9 mouse cellular contexts compared by ENCODE assay signal in the genomic region with DNA sequence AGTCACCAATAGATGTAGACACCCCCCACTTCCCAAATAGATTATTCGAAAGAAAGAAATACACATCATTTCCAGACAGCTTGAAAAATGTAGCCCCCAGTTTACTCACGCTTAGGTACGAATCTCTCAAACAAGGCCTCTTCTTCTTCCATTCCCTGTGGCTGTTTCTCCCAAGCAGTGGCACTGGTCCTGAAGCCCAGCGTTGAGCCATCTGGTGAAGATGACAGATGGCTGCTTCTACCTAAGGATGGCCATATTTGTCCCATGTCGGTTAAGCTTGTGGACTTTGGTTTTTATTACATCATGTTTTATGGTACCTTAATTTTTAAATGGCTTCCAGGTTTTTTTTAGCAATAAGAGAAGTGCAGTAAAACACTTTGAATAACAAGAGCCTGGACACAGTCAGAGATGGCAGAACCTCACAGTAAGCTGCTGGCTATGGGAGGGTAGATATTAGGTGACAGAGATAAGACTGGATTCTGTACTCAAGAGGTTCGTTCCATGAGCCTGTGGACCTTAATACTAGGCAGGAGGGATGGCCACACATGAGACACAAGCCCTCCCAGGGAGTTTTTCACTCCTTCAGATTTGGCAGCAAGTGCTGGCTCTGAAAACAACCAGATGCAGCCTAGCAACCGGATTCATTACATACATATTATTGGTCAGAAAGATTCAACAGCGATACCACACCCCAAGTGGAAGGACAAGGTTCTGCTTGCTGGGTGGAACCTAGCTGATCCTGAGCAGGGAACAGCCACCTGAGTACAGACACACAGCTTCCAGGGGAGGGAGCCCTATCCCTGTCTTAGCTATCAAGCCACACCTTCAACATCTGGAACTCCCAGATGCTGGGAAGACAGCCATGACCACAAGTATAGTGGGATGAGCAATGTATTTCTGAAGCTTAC. TPM values are rescaled to one million over a fixed set of nuclear protein-coding genes. Genes with fewer than 3 reads are reported as not detected.
DNase-seq lines count a peak whose midpoint lies in the region; ATAC-seq and TF ChIP-seq lines count a peak whose summit lies in the region.
"Had no signal": no experiment of that assay in that cellular context is flagged by ENCODE, and none has a peak within 500 bp of the region (broad histone marks: within the 10 kb centered on the region; RNA-seq: fewer than 3 reads in every experiment).

No protein-coding gene starts in this region.

- H3K4me2 ChIP-seq in stomach, postnatal 0 days (replicated peaks; ENCODE audit: low read depth): no peak overlapping the region
- H3K4me2 ChIP-seq in forebrain, embryonic 16.5 days (ENCODE audit: low read length): no peak overlapping the region
- no peak overlapping the region for H3K4me2 ChIP-seq in midbrain, embryonic 16.5 days (ENCODE audit: low read length)

- TF ChIP-seq EP300 in stomach, postnatal 0 days (optimal IDR thresholded peaks at IDR 0.05): no peak

- H3K9me3 ChIP-seq in stomach, postnatal 0 days (ENCODE audit: control insufficient read depth, low read length): no peaks in the 10 kb centered on the region
- no peaks in the 10 kb centered on the region for H3K9me3 ChIP-seq in forebrain, embryonic 16.5 days (ENCODE audit: control insufficient read depth, low read length)
- H3K9me3 ChIP-seq in midbrain, embryonic 16.5 days (replicated peaks; ENCODE audit: control insufficient read depth, low read length, poor library complexity, severe bottlenecking): no peaks in the 10 kb centered on the region

- H3K4me3 ChIP-seq in layer of hippocampus, adult 2 months: no peak overlapping the region
- H3K4me3 ChIP-seq in stomach, postnatal 0 days (ENCODE audit: low read depth, low read length): no peak overlapping the region
- no peak overlapping the region for H3K4me3 ChIP-seq in forebrain, embryonic 16.5 days (replicated peaks; ENCODE audit: low read length)
- H3K4me3 ChIP-seq in midbrain, embryonic 16.5 days (ENCODE audit: low read depth, low read length): no peak overlapping the region

- 58% methylated on average over 8 of the region's 8 CpGs for WGBS in stomach, postnatal 0 days
- WGBS in forebrain, embryonic 16.5 days: 73% methylated on average over 8 of the region's 8 CpGs
- WGBS in midbrain, embryonic 16.5 days: 83% methylated on average over 8 of the region's 8 CpGs

- no peak overlapping the region; the same call in 1 of the 2 replicates for H3K27ac ChIP-seq in layer of hippocampus, adult 2 months
- H3K27ac ChIP-seq in stomach, postnatal 0 days (replicated peaks): no peak overlapping the region
- H3K27ac ChIP-seq in forebrain, embryonic 16.5 days (ENCODE audit: low read length): no peak overlapping the region
- H3K27ac ChIP-seq in midbrain, embryonic 16.5 days (ENCODE audit: low read length): no peak overlapping the region

- ATAC-seq in stomach, postnatal 0 days (ENCODE audit: low FRiP score, low TSS enrichment): peak; percentile 85
- ATAC-seq in forebrain, embryonic 16.5 days: no peak
- ATAC-seq in midbrain, embryonic 16.5 days: no peak

- H3K27me3 ChIP-seq in stomach, postnatal 0 days (ENCODE audit: control insufficient read depth, insufficient read depth, low read length): no peaks in the 10 kb centered on the region
- no peaks in the 10 kb centered on the region for H3K27me3 ChIP-seq in forebrain, embryonic 16.5 days (replicated peaks; ENCODE audit: control insufficient read depth, insufficient read depth, low read length)
- no peaks in the 10 kb centered on the region for H3K27me3 ChIP-seq in midbrain, embryonic 16.5 days (ENCODE audit: control insufficient read depth, insufficient read depth, low read depth, low read length)

- DNase-seq in embryo, embryonic 11 days: peak; percentile 7
- DNase-seq in embryo, embryonic 10.5 days (ENCODE audit: low spot score): no peak
- peak; percentile 55 for DNase-seq in urinary bladder, postnatal 14 days (ENCODE audit: low spot score)
- no peak for DNase-seq in urinary bladder, postnatal 10 days (ENCODE audit: low spot score)
- DNase-seq in layer of hippocampus, adult 2 months (ENCODE audit: low spot score in 2 of 2): peak in 1 of 2 experiments; percentile 16
- peak; percentile 76 for DNase-seq in stomach, postnatal 0 days (ENCODE audit: low spot score)

- H3K9ac ChIP-seq in stomach, postnatal 0 days (ENCODE audit: low read length): no peak overlapping the region
- H3K9ac ChIP-seq in forebrain, embryonic 16.5 days (replicated peaks; ENCODE audit: low read depth, low read length): no peak overlapping the region
- H3K9ac ChIP-seq in midbrain, embryonic 16.5 days (ENCODE audit: low read depth, low read length): no peak overlapping the region

- no peaks in the 10 kb centered on the region for H3K36me3 ChIP-seq in stomach, postnatal 0 days (ENCODE audit: control insufficient read depth, insufficient read depth, low read length)
- no peaks in the 10 kb centered on the region for H3K36me3 ChIP-seq in forebrain, embryonic 16.5 days (ENCODE audit: control insufficient read depth, insufficient read depth)
- no peaks in the 10 kb centered on the region for H3K36me3 ChIP-seq in midbrain, embryonic 16.5 days (ENCODE audit: control insufficient read depth, insufficient read depth, low read length)

- H3K4me1 ChIP-seq in stomach, postnatal 0 days (replicated peaks; ENCODE audit: control insufficient read depth, insufficient read depth): no peaks in the 10 kb centered on the region
- no peaks in the 10 kb centered on the region for H3K4me1 ChIP-seq in forebrain, embryonic 16.5 days (replicated peaks; ENCODE audit: control insufficient read depth, insufficient read depth, low read length)
- no peaks in the 10 kb centered on the region for H3K4me1 ChIP-seq in midbrain, embryonic 16.5 days (ENCODE audit: control insufficient read depth, insufficient read depth, low read length)

- peak; percentile 51 for TF ChIP-seq CTCF in layer of hippocampus, adult 2 months (conservative IDR thresholded peaks at IDR 0.05)
- TF ChIP-seq CTCF in stomach, postnatal 0 days (IDR thresholded peaks at IDR 0.05; ENCODE audit: low read depth): peak; percentile 83

RNA-seq across cellular contexts. Expression of gene Tmprss2, which starts 59.4 kb away (rescaled TPM):
- not detected for total RNA-seq in layer of hippocampus, adult 2 months (2021)
- polyA plus RNA-seq in stomach, postnatal 0 days (2015; fragmentation: Nextera tagmentation; extraction: Ambion mirVana): 59.1 and 62.1 TPM in 2 replicates
- polyA plus RNA-seq in forebrain, embryonic 16.5 days (2015; fragmentation: Nextera tagmentation; extraction: Ambion mirVana): 0.22 and 0.63 TPM in 2 replicates
- polyA plus RNA-seq in midbrain, embryonic 16.5 days (2015; fragmentation: Nextera tagmentation; extraction: Ambion mirVana): 0.08 and 0.16 TPM in 2 replicates
- polyA plus RNA-seq: C2C12 had no signal

Comparison
In these comparisons a context has a peak if more than half of its experiments do, and no peak if none do; other contexts are left out.
1. DNase-seq: peak in embryo, embryonic 11 days (single experiment), urinary bladder, postnatal 14 days (single experiment) and stomach, postnatal 0 days (single experiment); none in embryo, embryonic 10.5 days (single experiment) and urinary bladder, postnatal 10 days (single experiment).
2. RNA of gene Tmprss2, which starts 59.4 kb away (polyA plus RNA-seq): 59.1 to 62.1 TPM in stomach, postnatal 0 days; 0.22 to 0.63 TPM in forebrain, embryonic 16.5 days and 0.08 to 0.16 TPM in midbrain, embryonic 16.5 days; every median in the first group is over 10 times any median in the second.